Mouse (Mus musculus): ENCODE results near the gene Paqr7.

The Paqr7 gene

DNA sequence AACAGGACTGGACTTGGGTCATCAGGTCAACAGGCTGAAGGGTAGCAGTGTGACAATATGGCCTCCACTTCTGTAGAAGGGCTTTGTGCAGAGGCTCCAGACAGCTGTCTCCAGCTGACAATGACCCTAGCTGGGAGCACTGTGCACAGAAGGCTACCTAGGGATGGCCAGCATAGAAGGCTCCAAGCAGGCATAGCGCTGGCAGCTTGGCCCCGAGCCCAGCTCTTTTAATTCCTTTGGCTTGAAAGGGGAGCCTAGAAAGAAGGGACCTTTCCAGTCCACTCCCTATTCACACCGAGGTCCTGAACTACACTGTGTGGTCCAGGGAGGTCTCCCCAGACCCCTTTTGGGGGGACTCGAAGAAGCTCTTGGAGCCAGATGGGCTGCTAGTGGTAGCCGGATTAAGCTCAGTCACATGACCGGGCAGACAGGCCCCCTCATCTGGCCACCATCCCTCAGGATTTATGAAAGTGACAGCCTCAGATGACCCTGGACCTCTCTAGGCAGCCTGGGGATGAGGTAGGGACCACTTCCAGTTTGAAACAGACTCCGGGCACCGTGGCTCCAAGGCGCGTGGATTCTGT lies 42.6 kb downstream of the Paqr7 start:
- no peak for DNase-seq

GRCm38 (mm10) chr4:134542726-134543125 lies 46.2 kb downstream of the Paqr7 start:
- DNase-seq: no peak

- DNase-seq: peak; percentile 96
These were observed 46.8 kb downstream of the Paqr7 start for GRCm38 (mm10) chr4:134543261-134543660.

DNA sequence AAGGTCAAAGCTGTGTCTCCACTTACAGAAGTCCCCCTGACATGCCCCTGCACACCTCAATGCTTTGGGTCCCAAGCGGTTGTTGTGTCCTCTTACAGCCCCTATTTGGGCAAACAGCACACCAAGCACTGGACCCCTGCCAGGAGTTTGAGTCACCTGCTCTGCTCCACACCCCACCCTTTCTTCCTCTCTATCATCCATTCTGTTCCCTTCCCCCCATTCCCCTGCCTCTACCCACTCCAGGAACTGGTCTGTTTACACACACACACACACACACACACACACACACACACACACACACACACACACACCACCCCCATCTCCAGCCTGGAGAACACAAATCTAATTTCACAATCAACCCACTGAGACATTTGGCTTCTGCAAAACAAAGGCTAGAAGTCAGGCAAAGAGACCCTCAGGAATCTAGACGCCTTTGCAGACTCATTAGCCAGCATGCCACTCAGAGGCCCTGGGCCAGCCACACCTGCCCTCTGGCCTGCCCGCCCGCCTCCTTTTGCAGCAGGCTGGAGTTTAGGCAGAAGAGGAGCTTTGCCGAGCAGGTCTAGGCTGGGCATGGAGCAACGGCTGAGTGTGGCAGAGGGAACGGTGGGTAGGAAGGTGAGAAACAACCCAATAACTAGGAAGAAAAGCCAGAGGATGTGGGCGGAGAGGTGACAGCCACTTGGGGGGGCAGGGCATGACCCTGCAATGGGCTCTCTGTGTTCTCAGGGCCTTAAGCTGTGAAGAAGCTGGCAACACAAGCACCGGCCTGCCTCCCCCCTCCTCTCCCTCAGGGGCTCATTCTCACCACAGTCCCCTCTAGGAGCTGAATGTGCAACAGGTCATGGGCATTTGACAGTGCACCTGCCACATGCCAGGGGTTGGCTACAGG lies 50.6 kb downstream of the Paqr7 start:
- DNase-seq: no peak

DNA sequence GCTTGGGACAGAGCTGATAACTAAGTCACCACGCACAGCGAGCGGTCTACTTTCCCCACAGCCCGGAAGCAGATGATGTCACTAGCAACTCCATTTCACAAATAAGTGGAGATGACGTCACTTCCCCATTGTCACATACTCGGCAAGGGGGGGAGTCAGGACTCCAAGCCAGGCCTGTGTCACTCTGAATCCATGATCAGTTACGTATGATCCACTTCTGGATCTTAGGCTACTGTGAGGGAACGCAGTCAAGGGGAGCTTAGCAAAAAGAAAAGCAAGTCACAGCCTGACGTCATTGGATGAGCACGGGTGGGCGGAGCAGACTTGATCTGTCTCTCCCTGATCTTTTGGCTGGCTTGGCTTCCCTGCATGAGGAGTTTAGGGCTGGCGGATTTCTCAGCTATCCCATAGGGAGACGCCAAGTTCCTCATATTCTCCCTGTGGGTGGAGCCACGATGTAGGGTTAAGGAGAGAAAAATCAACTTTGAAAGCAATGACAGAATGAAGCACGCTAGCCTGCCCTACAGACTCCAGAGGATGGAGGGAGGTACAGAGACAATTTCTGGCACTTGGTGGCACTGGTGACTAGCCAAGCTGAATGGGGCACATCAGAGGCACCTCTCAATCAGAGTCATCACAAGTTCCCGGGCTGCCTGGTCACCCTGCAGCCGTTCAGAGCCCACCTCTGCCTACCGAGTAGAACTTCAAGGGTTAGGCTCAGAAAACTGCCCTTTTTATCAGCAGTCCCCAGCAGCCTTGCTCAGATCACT lies 51.9 kb downstream of the Paqr7 start:
- DNase-seq: no peak

- DNase-seq: no peak
These were observed 53.4 kb downstream of the Paqr7 start for GRCm38 (mm10) chr4:134549899-134550298.

- DNase-seq: peak; percentile 87
These were observed 55.2 kb downstream of the Paqr7 start, which contains the start of gene Selenon for GRCm38 (mm10) chr4:134551494-134552316. TSS of gene Selenon (minus strand) at chr4:134552166.

DNA sequence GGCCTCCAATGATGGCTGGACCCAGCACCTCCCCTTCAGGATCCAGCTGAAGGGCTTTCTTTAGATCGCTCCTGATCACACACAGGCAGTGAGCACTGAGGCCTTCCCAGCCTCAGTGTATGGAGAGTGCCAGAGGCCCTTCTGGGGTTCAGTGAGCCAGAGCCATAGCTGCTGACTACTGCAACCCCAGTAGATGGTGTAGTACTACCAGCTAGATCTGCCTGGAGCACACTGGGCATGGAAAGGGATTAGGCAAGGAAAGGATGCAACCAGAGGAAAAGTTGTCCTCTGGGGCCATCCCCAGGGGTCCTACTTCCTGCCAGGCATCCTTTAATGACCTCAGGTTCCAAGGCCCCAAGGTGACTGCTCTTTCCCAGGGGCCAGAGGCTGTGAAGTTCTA lies 57.1 kb downstream of the Paqr7 start:
- no peak for DNase-seq

GRCm38 (mm10) chr4:134555956-134556580 lies 59.6 kb downstream of the Paqr7 start:
- peak; percentile 67 for DNase-seq

DNA sequence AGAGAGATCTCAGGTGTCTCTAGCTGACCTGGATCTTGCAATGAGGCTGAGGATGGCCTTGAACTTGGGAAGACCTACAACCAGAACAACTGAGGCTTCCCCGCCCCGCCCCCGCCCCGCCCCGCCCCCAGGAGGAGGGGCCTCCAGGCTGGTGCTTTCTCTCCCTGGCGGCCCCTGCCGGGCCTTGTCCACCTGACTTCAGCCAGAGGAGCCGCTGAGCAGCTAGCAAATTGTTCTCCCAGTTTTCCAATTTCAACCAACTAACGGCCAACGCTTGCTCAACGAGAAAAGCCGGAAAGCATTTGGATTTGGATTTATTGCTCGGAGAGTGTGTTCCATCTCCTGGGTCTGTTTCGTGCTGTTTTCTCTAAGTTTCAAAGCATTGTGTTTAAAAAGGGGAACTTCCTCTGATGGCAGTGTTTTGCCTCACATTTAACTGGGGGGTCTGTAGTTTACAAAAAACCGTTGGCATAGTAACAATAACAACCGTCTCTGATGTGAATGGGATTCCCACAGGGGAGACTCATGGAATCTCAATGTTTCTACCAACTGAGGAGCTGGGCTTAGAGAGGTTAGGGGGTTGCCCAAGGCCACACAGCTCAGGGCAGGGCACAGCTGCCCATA lies 61.2 kb downstream of the Paqr7 start:
- no peak for DNase-seq

DNA sequence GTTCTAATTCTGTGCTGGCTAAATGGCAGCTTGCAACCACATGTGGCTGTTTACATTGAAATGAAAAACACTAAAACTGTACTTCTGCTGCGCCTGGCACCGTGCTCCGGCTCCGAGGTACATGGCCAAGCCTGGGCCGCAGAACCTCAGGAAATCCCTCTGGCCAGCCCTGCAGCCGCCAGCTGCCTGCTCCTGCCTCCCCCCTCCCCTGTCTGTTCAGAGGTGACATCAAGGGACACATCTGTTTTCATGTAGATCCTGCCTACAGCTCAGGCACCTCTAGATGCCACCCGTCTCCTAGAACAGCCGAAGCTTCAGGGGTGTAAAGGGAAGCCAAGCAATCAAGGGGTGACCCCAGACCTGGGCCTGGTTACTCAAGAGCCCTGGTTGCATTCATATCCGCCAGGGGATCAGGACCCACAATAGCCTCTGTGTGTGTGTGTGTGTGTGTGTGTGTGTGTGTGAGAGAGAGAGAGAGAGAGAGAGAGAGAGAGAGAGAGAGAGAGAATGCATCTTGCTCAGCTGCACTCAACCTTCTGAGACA lies 62.1 kb downstream of the Paqr7 start:
- no peak for DNase-seq

GRCm38 (mm10) chr4:134559154-134559553 lies 62.7 kb downstream of the Paqr7 start:
- DNase-seq: no peak
